In the genomic region with DNA sequence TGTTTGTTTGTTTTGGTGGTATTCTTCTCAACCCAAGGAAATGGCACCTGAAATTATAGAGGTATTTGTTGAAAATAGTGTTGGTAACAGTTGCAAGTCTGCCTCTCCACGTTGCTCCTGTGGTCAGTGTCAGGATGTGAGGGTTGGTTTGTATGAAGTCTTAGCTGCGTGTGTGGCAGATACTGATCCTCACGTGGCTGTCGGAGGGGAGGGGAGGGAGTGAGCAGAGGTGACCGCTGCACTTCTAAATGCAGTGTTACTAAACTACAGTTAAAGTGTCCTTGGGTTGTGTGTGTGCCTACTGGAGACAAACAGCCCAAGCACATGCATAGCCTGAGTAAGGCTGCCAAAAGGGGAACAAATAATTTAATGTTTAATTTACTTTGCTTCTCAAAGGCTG, we compare ENCODE assay signal across 18 mouse cellular contexts. TPM values are rescaled to one million over a fixed set of nuclear protein-coding genes. Genes with fewer than 3 reads are reported as not detected.
"Had no signal": no experiment of that assay in that cellular context is flagged by ENCODE, and none has a peak within 500 bp of the region (broad histone marks: within the 10 kb centered on the region; RNA-seq: fewer than 3 reads in every experiment).

No protein-coding gene starts in this region.

- H3K4me3 ChIP-seq: intestine, embryonic 15.5 days; layer of hippocampus, adult 2 months; left cerebral cortex, adult 2 months; limb, embryonic 15.5 days; midbrain, embryonic 10.5 days; midbrain, embryonic 15.5 days; stomach, embryonic 15.5 days had no signal

- H3K36me3 ChIP-seq: intestine, embryonic 15.5 days; midbrain, embryonic 10.5 days; midbrain, embryonic 15.5 days; stomach, embryonic 15.5 days had no signal

- ATAC-seq: intestine, embryonic 15.5 days; midbrain, embryonic 15.5 days had no signal

- H3K27ac ChIP-seq: intestine, embryonic 15.5 days; layer of hippocampus, adult 2 months; limb, embryonic 15.5 days; liver, embryonic 14.5 days; midbrain, embryonic 10.5 days; midbrain, embryonic 15.5 days; stomach, embryonic 15.5 days had no signal

- H3K9ac ChIP-seq: intestine, embryonic 15.5 days; limb, embryonic 15.5 days; liver, embryonic 14.5 days; midbrain, embryonic 15.5 days; stomach, embryonic 15.5 days had no signal

- H3K4me1 ChIP-seq: midbrain, embryonic 10.5 days; midbrain, embryonic 15.5 days; stomach, embryonic 15.5 days had no signal

- H3K27me3 ChIP-seq: intestine, embryonic 15.5 days; limb, embryonic 15.5 days; midbrain, embryonic 15.5 days; stomach, embryonic 15.5 days had no signal

- H3K9me3 ChIP-seq: intestine, embryonic 15.5 days; limb, embryonic 15.5 days; midbrain, embryonic 10.5 days; midbrain, embryonic 15.5 days; stomach, embryonic 15.5 days had no signal

- H3K4me2 ChIP-seq: intestine, embryonic 15.5 days; limb, embryonic 15.5 days; midbrain, embryonic 15.5 days; stomach, embryonic 15.5 days had no signal

- DNase-seq: lung, adult 18-20 months; retina, postnatal 1 day; thymus, adult 2 months; thymus, postnatal 36 days had no signal

RNA-seq across cellular contexts. Expression of gene Cldn20, which starts 41.3 kb away (rescaled TPM):
- total RNA-seq: layer of hippocampus, postnatal 25 days had no signal
- polyA plus RNA-seq: intestine, embryonic 15.5 days; kidney, embryonic 16.5 days; lung, embryonic 16.5 days; midbrain, embryonic 10.5 days; midbrain, embryonic 15.5 days; neural tube, embryonic 14.5 days; spleen, adult 2 months; testis, adult 2 months; thymus, adult 2 months had no signal
